Mouse (Mus musculus) lung, embryonic 14.5 days (tissue): Measurements from ENCODE around the gene Jph3. TPM values are rescaled to one million over a fixed set of nuclear protein-coding genes. Genes with fewer than 3 reads are reported as not detected.
A peak's percentile ranks its signal among the peaks of the same experiment; 100 is the strongest.

Experiments used
- ATAC-seq: fragments of 200-750 bp; cut with Nextera tagmentation; 2 replicates; pipeline ENCODE4 v1.8.0; 2017; ENCODE audit warnings: mild to moderate bottlenecking, moderate TSS enrichment, moderate library complexity; ENCODE audit not compliant: insufficient read depth
- DNase-seq: peaks from one replicate; pipeline ENCODE4 v3.0.0-alpha.2; 2015
- H3K27ac ChIP-seq: fragments of 300-500 bp; sonication (generic); 2 replicates; pipeline ENCODE4 v1.5.1; 2014; ENCODE audit warnings: low read depth, mild to moderate bottlenecking, moderate library complexity
- H3K27me3 ChIP-seq: fragments of 300-500 bp; sonication (generic); 2 replicates; pipeline ENCODE4 v1.6.1; 2014; ENCODE audit warnings: low read length, control low read depth; ENCODE audit not compliant: insufficient read depth
- H3K36me3 ChIP-seq: fragments of 300-500 bp; sonication (generic); 2 replicates; pipeline ENCODE4 v1.6.1; 2014; ENCODE audit warnings: control low read depth; ENCODE audit not compliant: insufficient read depth
- H3K4me1 ChIP-seq: fragments of 300-500 bp; sonication (generic); 2 replicates; pipeline ENCODE4 v1.6.1; 2014; ENCODE audit warnings: antibody characterized with exemption, control low read depth; ENCODE audit not compliant: insufficient read depth
- H3K4me2 ChIP-seq: fragments of 300-500 bp; sonication (generic); 2 replicates; pipeline ENCODE4 v1.6.1; 2014; ENCODE audit warnings: mild to moderate bottlenecking
- H3K4me3 ChIP-seq: fragments of 300-500 bp; sonication (generic); 2 replicates; pipeline ENCODE4 v1.5.1; 2014; ENCODE audit warnings: low read depth, low read length
- H3K9ac ChIP-seq: fragments of 300-500 bp; sonication (generic); 2 replicates; pipeline ENCODE4 v1.6.1; 2014
- H3K9me3 ChIP-seq: fragments of 300-500 bp; sonication (generic); 2 replicates; pipeline ENCODE4 v1.6.1; 2016; ENCODE audit warnings: low read depth, low read length, control low read depth
- CTCF ChIP-seq: IDR thresholded peaks from 2 replicates; pipeline ENCODE4 v1.5.1; 2016; ENCODE audit warnings: antibody characterized with exemption, low read depth
- WGBS: fragments of 180-500 bp; shearing (Covaris S2); extraction: QIAGEN DNeasy Blood & Tissue Kit; methylation state at CpG from one replicate; pipeline ENCODE4 v1.1.7; 2014; 5-methylcytosine and 5-hydroxymethylcytosine counted together
- polyA plus RNA-seq: library from polyadenylated mRNA; unstranded; fragments of >200 nt; fragmentation: Nextera tagmentation; extraction: Ambion mirVana; gene quantifications from 2 replicates; pipeline ENCODE4 v1.2.1, GENCODE M21; 2014

The Jph3 gene
- polyA plus RNA-seq, 1 experiment from 2014 or later, result 0.22 TPM

DNA sequence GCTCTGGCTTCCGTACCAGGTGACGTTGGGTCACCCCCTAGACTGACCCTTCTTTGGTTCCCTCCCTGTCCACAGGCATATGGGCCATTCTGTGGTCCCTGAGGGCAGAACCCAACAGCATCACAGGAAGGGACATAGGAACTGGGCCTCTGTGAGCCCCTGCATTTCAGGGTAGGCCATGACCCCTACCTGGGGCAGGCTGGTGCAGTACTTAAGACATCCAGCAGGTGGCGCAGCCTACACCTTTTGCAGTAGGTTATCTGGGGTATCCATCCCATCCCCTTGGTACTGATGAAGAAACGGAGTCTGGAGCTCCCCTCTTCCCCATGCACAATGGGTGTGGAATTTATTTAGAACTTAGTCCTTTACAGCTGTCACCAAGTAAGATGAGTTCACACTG is 35.0 kb upstream of the Jph3 start:
- peak; percentile 47 for DNase-seq
- Histone ChIP-seq H3K27ac (no peak overlapping the region), H3K9ac (no peak overlapping the region), H3K9me3 (no peaks in the 10 kb centered on the region), H3K4me3 (no peak overlapping the region), H3K4me1 (no peaks in the 10 kb centered on the region), H3K4me2 (no peak overlapping the region), H3K36me3 (no peaks in the 10 kb centered on the region), H3K27me3 (no peaks in the 10 kb centered on the region)
- WGBS, result 55% methylated on average over 4 of the region's 4 CpGs
- peak; percentile 84 for TF ChIP-seq CTCF
- ATAC-seq, result no peak

DNA sequence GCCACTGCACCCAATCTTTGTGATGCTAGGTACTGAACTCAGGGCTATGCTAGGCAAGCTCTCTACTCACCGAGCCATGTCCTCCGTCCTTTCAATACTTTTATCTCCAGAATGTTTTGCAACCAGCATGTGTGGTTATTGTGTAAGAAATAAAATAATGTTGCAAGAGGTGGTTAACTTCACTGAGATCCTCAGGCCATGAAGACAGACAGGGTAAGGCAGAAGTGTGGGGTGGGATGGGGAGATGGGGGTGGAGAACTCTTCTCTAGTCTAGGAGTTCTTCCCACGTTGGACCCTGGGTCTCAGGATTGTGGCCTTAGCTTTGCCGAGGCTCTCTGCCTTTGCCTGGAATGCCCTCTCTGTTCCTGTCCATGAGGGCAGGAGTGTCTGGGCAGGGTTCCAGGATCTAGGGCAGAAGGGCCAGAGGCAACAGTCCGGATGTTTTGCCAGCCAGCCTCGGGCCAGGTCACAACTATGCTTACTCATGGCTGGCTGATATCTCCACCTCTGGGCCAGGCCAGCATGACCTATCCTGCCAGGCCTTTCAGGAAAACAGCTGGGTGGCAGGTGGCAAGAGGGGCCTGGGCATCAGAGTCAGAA is 33.7 kb upstream of the Jph3 start:
- TF ChIP-seq CTCF, result no peak
- no peaks in the 10 kb centered on the region for H3K27me3 ChIP-seq
- H3K27ac ChIP-seq, result no peak overlapping the region
- H3K4me3 ChIP-seq, result no peak overlapping the region
- ATAC-seq (no peak), DNase-seq (no peak)
- no peak overlapping the region for H3K4me2 ChIP-seq
- no peaks in the 10 kb centered on the region for H3K9me3 ChIP-seq
- H3K36me3 ChIP-seq, result no peaks in the 10 kb centered on the region
- no peaks in the 10 kb centered on the region for H3K4me1 ChIP-seq
- WGBS, result 65% methylated on average over 6 of the region's 6 CpGs
- no peak overlapping the region for H3K9ac ChIP-seq

DNA sequence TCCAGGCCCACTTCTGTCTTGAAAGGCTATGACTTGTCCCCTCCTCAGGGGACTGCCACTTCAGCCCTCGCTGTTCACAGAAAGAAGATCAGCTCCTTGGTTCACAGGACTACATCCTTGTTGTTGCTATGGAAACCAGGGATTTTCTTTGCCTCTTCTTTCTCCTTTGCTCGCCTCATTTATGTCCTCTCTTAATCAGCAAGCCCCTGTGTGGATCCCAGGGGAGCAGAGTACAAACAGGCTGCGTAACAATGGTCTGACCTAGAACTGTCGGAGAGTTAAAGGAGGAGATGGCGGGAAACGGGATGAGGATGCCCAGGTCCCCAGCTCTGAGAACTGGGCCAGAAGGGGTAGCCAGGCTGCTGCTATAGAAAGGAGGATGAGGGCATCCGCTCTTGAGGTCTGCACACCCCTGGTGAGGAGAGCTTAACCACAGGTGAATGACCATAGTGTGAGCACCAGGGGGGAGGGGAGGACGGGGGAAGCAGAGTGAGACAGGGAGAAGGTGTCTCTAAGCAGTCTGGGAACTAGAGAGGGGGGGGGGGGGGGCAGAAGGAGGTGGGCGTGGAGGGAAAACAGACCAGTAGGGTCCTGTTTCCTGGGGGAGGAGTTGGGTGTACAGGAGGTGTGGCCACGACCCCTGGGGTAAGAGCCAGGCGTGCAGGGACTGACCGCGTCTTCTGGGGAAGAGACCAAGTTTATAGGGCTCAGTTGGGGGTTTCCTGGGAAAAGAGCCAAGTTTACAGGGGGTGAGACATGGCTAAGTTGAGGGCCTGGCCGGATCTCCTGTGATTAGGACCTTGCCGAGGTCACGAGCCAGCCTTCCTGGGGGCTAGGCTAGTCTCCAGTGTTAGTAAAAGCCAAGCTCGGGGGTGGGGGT is 31.4 kb upstream of the Jph3 start:
- WGBS, result 3% methylated on average over 17 of the region's 17 CpGs
- peak; percentile 66 for DNase-seq
- H3K9me3 ChIP-seq, result no peaks in the 10 kb centered on the region
- no peaks in the 10 kb centered on the region for H3K4me1 ChIP-seq
- peak overlapping the region; percentile 4; the same call in 1 of the 2 replicates for H3K9ac ChIP-seq
- TF ChIP-seq CTCF, result no peak
- H3K36me3 ChIP-seq, result no peaks in the 10 kb centered on the region
- ATAC-seq, result peak; percentile 67
- H3K4me3 ChIP-seq, result peak overlapping the region; percentile 21
- H3K4me2 ChIP-seq, result peak overlapping the region; percentile 61
- peak overlapping the region; percentile 26; the same call in 1 of the 2 replicates for H3K27ac ChIP-seq
- H3K27me3 ChIP-seq, result no peaks in the 10 kb centered on the region

DNA sequence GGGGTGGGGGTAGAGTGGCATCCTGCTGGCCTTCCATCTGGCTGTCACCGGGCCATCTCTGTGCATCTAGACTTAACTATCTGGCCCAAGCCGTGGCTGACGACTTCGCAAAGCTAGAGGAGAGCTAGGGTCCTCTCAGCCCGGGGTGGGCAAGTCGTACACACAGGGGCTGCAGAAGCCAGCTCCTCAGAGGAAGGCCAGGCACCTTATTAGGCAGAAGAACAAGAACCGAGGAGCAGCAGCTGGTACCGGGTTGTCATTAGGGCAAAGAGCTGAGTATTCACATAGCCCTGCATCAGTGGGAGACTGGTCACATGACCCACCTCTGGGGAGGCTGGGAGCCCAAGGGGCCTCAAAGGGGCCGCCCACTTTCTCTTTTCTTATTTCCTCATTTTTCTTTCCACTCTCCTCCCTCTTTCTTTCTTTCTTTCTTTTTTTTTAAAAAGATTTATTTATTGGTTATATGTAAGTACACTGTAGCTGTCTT is 30.8 kb upstream of the Jph3 start:
- WGBS, result 3% methylated on average over 9 of the region's 9 CpGs
- 0 out of 2 replicates have a peak overlapping the region, but pooled peaks have one; percentile 4 for H3K9ac ChIP-seq
- H3K9me3 ChIP-seq, result no peaks in the 10 kb centered on the region
- ATAC-seq (peak; percentile 63), DNase-seq (peak; percentile 32)
- H3K27me3 ChIP-seq, result no peaks in the 10 kb centered on the region
- H3K4me1 ChIP-seq, result no peaks in the 10 kb centered on the region
- H3K36me3 ChIP-seq, result no peaks in the 10 kb centered on the region
- peak overlapping the region; percentile 26; the same call in 1 of the 2 replicates for H3K27ac ChIP-seq
- peak overlapping the region; percentile 61 for H3K4me2 ChIP-seq
- TF ChIP-seq CTCF, result no peak
- peak overlapping the region; percentile 21 for H3K4me3 ChIP-seq

DNA sequence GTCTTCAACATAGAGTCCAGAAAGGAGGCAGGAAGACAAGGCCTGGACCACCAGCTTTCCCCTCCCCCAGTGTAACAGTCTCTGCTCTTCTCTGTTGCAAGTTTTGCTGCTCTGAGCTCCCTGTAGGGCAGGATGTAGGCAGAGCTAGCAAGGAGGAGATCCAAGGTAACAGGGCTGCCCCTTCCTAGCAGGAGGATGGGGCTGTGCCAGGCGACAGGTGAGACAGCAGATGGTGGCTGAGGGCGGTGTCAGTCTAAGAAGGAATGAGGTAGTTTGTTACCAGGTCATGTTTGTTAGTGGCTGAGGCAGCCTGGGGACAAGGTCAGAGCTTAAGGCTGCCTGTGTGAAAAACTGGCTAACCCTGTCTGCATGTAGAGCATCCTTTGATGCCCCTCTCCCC is 29.5 kb upstream of the Jph3 start:
- DNase-seq, result no peak
- H3K36me3 ChIP-seq, result no peaks in the 10 kb centered on the region
- no peak overlapping the region for H3K9ac ChIP-seq
- H3K4me1 ChIP-seq, result no peaks in the 10 kb centered on the region
- H3K4me2 ChIP-seq, result no peak overlapping the region
- TF ChIP-seq CTCF, result no peak
- no peaks in the 10 kb centered on the region for H3K27me3 ChIP-seq
- ATAC-seq, result no peak
- H3K9me3 ChIP-seq, result no peaks in the 10 kb centered on the region
- H3K27ac ChIP-seq, result no peak overlapping the region
- no peak overlapping the region for H3K4me3 ChIP-seq
- WGBS, result 86% methylated on average over 2 of the region's 2 CpGs

DNA sequence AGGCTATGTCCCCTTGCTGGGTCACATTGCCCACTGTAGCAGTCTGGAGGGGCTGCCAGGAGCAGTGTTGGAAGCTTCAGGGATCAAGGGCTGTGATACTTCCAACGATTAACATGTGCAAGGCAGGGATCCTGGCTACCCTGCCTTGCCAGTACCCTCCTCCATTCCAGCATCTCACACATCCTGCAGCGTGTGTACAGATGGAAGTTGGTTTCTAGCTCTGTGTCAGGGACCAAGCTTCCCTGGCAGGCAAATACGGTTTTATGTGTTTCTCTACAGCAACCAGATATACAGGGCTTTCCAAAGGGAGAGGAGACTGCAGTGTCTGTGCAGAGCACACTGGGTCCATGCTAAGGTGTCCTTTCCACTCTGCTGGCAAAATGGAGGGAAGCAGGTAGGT is 24.2 kb upstream of the Jph3 start:
- TF ChIP-seq CTCF, result no peak
- H3K4me1 ChIP-seq, result no peaks in the 10 kb centered on the region
- WGBS, result 42% methylated on average over 3 of the region's 3 CpGs
- no peak for DNase-seq
- ATAC-seq, result no peak
- H3K36me3 ChIP-seq, result no peaks in the 10 kb centered on the region
- no peak overlapping the region for H3K4me3 ChIP-seq
- H3K9ac ChIP-seq, result no peak overlapping the region
- no peaks in the 10 kb centered on the region for H3K27me3 ChIP-seq
- H3K27ac ChIP-seq, result no peak overlapping the region
- no peaks in the 10 kb centered on the region for H3K9me3 ChIP-seq
- H3K4me2 ChIP-seq, result no peak overlapping the region

DNA sequence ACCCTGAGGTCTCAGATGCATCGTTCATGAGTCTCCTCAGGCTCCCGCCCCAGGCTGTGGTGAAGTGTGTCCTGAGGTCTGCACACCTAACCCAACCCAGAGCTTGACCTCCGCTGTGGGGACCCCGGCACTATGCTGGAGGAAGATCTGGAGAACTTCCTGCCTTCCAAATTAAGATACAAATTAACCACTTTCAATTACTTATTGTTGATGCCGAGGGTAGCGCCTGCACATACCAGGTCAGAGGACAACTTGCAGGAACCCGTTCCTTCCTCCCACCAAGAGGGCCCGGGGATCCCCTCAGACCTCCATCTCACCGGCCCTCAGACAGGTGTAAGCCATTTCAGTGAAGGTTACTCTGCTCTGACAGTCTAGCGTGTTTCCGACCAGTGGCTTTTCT is 22.5 kb upstream of the Jph3 start:
- H3K9me3 ChIP-seq, result no peaks in the 10 kb centered on the region
- H3K27me3 ChIP-seq, result no peaks in the 10 kb centered on the region
- ATAC-seq (no peak), DNase-seq (no peak)
- no peak overlapping the region for H3K4me2 ChIP-seq
- no peak overlapping the region for H3K4me3 ChIP-seq
- no peaks in the 10 kb centered on the region for H3K4me1 ChIP-seq
- no peaks in the 10 kb centered on the region for H3K36me3 ChIP-seq
- H3K27ac ChIP-seq, result no peak overlapping the region
- H3K9ac ChIP-seq, result no peak overlapping the region
- TF ChIP-seq CTCF, result no peak
- 78% methylated on average over 11 of the region's 11 CpGs for WGBS
